Mouse (Mus musculus) CD8-positive naive resting alpha-beta T cell, adult 2 months (primary cell): Measurements from ENCODE around the gene Scn3b.
A peak's percentile ranks its signal among the peaks of the same experiment; 100 is the strongest.

ENCODE experiments used
- DNase-seq, 2 experiments: peaks; one replicate each; pipeline ENCODE4 v3.0.0; 2022; ENCODE audit warnings: low read depth in 2 of 2, low spot score in 2 of 2

Scn3b gene

DNA sequence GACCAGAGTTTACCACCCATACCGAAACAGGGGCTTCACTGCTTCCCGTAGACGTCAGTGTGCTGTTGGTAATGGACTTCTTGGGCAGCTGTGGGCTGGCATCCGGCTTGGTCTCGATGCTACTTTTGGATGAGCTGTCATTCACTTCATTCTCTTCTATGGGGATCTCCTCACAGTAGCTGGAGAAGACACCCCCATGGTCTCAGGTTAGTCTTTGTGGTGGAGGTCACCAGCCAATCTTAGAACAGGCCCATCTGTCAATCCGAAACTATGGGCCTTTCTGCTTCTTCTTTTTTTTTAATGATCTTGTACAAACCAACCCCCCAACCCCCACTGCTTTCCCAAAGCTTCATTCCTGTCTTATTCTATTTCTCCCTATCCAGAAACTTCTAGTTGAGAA lies 40.9 kb downstream of the Scn3b start:
- DNase-seq, result no peak

DNA sequence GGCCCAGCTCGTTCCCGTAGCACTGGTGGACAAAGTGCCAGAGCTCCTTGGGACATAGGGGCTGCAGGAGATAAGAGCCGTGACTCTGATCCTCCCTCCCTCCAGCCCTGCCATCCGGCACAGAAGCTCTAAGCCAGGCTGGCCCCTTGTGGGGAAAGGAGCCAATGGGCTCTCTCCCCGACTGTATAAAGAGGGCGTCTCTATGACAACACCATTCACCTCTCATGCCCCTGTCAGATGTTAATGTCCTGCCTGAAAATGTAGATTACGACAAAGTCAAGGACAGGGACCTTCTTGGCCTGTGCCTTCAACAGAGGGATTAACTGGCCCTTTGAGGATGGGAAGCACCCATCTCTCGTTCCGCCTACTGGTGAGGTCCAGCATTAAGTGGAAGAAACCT lies 42.8 kb downstream of the Scn3b start:
- no peak for DNase-seq

DNA sequence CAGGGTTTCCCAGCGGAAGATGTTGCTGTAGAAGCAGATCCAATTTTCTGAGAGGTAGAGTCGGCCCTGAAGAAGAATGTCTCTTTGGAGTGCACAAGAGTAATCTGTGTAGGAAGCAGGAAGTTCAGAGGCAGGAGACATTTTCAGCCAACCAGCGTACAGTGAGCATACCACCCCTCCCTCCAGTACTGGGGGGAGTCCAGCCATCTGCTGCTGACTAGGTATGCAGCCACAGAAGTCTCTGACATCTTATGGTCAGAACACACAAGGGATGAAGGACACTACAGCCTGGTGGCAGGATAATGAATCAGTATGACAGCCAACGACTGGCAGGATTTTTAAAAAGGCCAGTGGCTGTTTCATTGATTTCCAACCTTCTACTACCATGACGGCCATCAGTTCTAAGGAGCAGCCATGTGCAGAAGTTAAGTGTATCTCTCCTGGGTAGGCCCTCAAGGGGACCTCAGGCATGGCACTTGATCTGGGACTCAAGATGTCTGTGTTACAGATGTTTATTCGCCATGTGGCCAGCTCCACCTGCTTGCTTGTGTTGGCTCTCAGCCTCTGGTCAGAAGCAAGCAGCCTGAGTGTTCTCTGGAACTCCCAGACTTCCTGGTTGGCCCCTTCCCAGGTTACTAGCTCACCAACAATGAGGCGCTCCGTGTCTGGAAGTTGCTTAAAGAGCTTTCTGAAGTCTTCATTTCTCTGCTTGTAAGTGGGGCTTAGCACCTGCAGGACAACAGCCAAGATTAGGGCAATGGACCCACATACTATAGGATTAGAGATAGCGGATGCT lies 48.0 kb downstream of the Scn3b start:
- no peak for DNase-seq

DNA sequence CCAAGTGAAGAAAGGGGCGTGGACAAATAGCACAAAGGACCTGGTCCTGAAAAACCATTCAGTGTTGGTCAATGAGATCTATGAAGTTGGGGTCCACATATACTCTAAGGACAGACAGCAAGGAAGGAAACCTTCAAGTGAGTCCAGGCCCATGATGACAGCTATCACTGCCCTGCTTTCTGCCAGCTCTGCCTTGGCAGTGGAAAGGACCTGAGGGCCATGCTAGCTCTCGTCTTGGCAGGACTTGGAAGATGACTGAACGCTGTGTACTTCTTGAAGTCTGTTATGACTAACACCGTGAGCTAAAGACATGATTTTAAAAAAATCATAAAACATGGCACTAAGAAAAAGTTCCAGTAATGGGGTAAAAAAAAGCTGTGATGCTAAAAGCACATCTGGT lies 48.7 kb downstream of the Scn3b start:
- no peak for DNase-seq

DNA sequence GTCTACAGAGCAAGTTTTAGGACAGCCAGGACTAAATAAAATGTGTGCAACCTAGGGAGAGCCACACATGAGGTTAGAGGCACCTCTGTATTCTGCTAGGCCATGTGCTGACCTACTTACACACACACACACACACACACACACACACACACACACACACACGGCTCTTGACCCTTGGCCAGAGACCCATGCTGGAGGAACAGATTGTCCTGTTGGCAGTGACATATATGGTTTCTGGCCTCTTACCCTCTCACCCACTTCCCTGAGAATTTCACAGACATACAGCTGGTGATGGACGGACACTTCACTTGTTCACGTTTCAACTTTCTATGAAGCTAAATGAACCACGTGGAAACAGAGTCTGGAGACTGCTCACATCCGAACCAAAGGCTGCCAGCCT lies 49.8 kb downstream of the Scn3b start:
- no peak for DNase-seq

DNA sequence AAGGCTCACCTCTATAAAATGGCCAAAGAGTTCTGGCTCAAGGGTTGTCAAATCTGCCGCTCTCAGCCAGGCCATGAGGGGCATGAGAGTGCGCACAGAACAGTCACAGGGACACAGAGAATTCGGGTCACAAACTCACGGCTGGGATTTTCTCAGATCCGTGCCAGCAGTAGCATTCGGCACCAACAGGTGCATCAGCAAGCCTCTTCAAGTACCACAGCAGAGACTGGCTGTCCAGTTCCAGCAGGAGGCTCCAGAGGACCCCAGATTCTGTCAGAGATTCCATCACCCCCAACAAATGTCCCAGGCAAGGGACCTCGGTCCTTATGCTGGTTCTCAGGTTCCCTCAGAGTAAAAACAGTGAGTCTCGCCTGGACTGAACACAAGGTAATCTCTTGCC lies 51.4 kb downstream of the Scn3b start:
- DNase-seq, result no peak

DNA sequence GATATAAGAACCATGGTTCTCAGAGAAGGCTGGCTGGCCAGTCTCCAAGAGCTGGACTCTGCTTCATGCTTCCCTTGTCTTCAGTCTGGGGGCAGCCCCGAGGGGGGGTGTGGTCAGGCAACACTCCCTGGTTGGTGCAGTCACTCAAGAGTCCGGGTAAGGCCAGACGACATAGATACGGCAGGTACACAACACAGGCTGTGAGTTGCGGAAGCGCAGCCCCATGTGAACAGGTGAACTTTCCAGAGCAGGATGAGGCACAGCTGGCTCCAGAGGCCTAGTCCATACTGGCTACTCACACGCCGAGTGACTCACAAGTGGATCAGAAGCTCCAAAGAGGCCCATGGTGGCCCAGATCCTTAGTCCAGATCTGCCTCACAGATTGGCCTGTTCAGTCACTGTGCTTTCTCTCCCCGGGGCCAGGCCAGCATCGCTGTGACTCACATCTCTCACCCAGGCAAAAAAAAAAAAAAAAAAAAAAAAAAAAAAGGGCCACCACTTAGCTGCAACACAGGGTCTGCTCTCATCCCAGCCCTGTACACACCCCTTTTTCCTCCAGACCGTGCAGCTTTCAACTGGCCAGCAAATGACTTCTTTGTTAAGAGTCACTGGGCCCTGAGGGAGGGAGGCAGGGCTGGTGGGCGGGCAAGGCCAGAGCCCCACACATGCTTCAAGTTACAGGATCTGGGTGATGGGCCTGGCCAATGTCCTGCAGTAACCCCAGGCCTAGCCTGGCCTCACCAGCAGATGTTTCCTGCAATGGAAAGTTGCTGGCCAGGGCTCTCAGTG lies 52.1 kb downstream of the Scn3b start:
- no peak for DNase-seq

DNA sequence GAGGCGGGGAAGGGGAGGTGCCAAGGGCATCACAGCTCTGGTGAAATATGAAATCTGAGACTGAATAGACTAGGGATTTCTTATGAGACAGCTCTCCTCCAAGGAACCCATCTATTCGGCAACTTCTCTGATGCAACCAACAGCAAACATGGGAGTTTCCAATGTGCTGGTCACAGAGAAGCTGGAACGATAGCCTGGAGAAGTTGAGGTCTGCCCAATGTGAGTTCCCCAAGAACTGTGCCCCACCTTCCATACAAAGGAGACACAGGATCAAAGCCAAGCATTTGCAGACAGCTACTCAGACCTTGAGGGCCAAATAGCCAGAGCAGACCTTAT lies 52.6 kb downstream of the Scn3b start:
- DNase-seq, result no peak

DNA sequence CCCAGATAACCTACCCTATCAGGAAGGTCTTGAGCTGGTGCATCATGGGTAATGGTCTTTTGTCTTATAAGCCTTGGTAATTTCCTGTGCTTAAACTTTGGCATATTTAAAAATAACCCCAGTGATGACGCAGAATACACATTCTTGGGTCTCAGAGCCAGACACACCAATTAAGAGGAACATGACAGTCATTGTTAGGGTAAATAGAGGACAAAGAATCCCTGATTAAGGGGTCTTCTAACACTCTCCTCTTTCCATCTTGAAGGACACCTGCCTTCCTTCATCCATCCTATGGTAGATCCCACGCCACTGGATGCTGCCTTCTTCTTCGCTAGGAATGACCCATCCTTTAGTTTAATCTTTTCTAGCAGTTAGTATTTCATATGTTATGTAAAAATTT lies 53.4 kb downstream of the Scn3b start:
- DNase-seq, result no peak

DNA sequence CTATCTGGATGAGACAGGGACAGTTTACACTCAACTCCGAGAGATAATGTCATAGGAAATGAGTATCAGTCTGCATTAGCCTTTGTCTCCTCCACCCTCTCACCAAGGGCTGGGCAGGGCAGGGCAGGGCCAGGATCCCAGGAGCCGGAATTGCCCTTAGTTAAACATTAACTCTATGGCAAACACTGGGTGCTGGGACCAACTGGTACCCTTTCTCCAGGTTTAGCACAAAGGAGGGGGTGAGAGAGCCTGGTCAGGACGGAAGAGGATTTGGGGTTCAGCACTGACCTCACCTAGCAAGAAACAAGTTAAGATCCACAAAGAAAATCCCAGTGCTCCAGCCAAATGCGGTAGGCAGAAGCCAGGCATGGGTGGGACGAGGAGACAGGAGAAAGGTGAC lies 54.2 kb downstream of the Scn3b start:
- DNase-seq, result no peak

DNA sequence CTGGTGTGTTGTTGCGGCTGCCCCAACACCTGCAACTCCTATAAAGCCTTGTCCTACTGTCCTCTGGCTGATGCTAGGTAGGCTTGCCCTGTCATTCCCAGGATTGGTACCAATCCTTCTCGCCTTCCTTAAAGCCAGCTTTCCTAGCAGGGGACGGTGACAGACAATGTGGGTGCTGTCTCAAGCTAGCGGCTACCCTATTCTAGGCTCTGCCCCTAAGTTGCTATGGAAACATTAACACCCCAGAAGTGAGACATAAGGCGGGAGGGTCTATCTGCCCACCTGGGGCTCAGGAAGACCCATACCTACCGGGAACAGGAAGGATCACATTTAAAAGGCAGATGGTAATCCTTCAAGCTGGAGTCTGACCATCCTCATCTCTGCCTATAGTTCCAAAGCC lies 54.8 kb downstream of the Scn3b start:
- no peak for DNase-seq

DNA sequence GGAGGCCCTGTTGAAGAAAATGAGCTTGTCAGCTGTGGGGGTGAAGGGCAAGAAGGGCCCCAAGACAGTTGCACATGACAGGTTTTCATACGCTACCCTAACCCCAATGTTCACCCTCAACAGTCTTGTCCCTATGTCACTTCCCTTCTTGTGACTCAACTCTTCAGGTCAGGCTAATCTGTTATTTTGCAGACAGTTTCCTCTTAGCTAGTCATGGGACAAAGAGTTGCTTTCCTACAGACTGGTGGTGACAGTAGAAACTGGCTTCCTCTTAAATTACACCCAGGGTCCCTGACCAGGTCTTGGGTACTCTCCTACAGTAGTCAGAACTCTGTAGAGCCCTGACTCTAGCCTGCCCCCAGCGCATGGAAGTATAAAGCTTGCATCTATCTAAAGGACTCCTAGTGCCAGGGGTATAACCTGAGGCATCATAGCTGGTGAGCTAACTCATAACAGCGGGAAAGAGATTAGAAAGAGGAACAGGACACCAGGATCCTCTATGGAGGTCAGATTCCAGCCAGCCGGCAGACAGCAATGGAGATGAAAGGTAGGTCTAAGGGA lies 55.3 kb downstream of the Scn3b start:
- DNase-seq, result no peak

DNA sequence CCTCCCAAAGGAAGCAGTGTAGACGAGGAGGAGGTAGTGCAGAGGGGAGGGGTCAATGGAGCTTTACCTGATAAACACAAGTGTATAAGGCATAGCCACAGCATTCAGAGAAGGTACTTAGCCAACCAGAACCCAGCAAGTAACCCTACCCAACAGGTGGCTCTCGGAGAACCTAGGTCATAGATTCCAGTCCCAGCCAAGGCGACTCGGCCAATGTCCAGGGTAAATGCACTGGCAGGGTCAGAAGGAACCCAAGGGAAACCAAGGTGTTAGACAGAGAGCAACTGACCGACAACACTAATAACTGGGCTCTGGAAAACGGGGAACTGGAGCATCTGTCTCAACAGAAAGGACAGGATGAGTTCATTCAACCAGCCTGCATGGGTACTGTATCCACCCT lies 55.8 kb downstream of the Scn3b start:
- DNase-seq, result no peak

DNA sequence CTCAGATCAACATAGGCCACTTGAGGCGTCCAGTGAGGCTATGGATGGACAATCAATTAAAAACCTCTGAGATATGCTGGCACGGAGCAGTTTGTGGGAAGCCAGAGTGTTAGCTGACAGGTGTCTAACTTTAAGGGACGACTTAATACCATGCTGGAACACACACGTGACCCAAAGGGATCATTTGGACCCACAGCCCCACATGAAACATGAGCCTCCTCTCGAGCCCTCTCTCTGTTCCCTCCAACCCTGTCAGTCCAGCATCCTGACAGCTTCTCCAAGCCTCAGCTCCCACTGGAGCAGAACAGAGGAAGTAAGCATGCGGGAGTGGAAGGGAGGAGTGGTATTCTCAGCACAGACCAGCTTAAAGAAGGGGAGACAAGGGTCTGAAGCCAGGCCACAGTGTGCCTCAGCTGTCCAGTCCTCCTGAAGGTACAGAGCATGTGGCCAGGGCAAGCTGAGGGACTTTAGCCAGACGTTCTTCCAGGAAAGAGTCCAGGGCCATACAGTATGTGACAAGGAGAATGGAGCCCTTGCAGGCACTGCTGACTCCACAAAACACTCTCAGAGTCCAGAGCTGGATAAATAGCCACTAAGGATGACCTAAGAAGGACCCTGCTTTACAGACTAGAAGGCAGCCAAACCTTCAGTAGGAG lies 57.4 kb downstream of the Scn3b start:
- DNase-seq, result no peak

DNA sequence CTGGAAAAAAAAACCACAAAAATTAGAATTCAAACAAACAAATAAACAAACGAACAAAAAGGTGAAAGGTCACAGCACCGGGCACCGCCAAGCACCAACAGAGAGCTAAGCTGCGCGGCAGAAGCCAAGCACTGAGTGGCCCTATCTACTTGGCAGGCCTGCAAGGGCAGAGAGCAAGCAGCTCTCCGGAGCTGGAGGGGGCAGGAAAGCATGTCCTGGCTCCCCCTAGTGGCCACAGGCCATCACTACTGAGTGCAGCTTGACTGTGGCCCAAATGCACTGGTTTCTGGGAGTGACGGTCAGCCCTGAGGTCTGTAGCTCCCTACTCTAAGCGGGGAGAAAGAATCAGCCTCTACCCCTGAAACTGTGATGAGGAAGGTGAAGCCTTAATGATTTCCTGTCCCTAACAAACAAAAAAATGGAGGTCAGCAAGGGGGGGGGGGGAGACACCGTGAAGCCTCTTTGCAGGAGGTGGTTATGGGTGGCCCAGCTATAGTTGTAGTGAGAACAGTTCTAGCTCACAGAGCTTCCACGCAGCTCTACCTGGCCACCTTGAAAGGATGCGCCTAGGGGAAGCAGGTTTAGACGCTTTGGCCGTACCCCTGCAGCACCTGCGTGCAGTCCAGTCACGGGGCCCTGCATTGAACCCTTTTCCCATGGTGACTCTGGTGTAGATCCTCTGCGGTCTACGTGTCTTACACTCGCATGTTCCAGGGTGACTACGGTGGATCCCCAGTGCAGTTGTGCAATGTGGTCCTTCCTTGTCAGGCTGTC lies 61.8 kb downstream of the Scn3b start:
- peak; percentile 51 to 60 for DNase-seq

DNA sequence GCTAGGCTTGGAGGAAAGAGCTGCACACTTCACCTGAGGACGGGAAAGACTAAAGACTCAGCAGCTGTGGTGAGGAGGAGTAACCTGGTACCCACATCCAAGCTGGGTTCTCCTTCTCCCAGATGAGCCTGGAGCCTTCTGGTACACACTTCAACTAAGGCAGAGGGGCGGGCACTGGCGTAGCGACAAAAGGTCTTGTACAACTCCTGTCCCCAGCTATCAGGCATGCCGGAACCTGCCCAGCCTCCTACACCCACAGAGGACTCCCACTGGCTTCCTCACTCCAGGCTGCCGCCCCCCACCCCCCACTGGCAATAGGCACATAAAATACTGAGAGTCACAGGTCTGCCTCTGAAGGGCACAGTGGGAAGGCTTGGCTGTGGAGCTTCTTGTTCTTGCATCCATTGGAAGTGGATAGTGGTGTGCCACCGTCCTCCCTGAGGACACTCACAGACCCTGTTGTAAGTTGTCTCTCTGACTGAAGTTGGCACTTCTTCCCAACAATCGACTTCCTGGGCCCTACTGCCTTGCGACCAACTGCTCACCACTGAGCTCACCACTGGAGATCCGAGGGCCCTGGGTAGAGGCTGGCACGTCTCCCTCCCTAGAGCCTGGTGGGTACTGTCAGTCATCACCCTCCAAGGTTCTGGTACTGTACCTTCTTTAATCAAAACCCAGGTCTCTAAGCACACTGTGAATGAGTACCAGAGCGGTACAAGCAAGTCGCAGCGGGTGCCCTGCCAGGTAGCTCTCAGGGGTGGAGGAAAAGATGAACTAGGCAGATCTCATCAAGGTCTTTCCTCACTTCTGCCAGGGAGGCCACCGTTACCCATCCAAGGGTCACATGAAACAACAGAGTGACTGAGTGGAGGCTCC lies 62.6 kb downstream of the Scn3b start:
- no peak for DNase-seq

DNA sequence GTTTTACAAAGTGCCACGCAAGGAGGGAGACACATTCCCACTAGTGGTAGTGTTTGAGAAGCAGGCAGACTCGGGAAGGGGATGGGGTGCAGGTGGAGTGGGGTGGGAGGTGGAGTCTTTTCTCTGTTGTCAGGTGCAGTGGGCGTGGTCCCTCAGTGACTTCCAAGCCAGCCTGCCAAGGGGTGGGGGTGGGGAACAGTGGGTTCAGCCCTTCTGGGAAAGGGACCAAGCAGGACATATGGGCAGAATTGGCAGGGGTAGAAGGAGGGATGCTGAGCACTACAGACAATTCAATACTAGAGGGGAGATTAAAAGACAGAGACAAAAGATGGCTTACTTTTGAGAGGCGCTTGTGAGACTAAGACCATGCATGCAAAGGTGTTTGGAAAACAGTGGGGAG lies 63.3 kb downstream of the Scn3b start:
- no peak for DNase-seq

DNA sequence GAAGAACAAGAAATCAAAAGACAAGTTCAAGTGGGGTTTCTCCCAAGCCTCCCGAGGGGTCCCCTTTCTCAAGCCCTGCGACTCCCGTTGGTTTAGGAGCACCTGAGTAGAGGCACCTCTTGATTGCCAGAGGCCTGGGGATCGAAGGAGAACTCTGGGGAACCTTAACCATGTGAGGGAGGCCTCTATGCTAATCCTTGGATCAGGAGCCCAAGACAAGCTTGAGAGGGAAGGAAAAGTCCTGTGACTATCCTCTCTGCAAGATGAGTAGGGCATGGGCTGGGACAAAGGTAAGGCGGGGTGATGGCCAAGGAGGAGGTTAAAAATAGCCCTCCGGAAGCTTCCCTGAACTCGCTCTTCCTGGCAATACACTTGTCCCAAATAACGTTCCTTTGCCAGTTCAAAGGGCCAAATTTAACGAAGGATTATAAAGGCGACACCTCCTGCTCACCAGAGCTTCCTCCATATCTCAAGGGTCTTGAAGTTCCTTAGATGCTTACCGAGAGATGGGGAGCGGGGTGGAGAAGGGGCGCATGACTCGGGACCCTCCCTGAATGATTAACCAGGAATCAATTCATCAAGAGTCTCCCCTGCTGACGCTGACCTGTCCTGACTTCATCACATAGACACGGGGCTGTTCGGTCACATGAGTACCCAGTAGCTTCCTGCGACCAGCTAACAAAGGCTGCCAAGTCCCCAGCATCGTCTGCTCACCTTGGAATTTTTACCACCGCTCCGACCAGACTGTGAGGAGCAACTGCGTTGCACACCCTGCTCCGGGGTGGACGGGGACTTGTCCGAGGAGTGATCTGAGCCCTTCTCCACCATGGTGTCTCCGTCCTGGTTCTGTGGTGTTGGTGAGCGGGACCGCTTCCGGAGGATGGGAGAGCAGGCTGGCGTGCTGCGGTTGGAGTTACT lies 64.0 kb downstream of the Scn3b start:
- no peak for DNase-seq
